Mouse (Mus musculus) thymus, postnatal 36 days (tissue): ENCODE data around the gene D930020B18Rik.

ENCODE experiments used
- DNase-seq, 2 experiments: peaks; one replicate each; pipeline ENCODE4 v3.0.0; 2022; ENCODE audit warnings: mixed read lengths in 2 of 2

The D930020B18Rik gene

DNA sequence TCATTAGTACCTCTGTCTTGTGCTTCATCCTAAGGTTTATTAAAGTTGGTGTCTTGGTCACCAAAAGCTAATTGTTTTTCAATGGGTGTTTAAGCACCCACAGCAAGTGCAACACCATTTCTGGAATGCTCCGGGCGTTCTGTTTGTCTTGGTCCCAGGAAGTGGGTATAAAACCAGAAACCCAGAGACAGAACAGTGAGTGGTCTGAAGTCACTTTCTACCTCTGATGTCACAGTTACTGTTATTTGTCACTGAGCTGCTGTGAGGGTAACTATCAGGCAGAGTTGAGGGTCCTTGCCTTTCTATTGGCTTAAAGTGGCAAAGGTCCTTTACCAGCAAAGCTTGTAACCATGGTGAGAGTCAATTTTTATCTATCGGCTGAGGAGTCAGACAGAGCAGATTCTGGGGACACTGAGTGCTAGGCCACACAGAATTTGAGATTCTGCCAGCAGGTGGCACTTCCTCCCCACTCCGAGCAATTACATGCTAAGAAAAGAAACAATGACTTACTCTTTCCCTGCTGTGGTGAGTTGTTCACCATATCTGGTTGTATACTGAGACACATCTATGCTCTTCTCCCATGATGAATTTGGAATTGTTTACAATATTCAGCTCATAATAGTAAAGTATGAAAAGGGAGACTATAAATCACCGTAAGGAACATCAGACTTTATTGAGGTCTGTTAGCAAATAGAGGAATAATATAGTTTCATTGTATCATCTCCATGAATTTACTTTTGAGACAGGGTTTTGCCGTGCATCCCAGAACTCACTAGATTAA lies 1.0 kb upstream of the D930020B18Rik start:
- peak in 1 of 2 experiments; percentile 13 for DNase-seq

DNA sequence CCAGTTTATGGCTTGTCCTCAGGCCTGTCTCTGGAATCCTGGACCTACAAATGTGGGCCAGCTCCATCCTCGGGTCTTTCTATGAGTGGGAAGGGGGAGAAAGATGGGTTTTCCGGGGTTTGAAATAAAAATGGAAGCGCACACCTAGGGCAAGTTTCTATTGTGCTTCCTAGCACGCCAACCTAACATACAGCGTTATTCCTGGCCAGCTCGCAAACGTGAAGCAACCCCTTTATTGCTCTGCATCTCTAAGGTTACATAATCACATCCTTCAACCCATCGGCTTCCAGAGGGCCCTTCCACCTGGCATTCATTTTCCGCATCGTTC lies 480 bp upstream of the D930020B18Rik start:
- no peak for DNase-seq

DNA sequence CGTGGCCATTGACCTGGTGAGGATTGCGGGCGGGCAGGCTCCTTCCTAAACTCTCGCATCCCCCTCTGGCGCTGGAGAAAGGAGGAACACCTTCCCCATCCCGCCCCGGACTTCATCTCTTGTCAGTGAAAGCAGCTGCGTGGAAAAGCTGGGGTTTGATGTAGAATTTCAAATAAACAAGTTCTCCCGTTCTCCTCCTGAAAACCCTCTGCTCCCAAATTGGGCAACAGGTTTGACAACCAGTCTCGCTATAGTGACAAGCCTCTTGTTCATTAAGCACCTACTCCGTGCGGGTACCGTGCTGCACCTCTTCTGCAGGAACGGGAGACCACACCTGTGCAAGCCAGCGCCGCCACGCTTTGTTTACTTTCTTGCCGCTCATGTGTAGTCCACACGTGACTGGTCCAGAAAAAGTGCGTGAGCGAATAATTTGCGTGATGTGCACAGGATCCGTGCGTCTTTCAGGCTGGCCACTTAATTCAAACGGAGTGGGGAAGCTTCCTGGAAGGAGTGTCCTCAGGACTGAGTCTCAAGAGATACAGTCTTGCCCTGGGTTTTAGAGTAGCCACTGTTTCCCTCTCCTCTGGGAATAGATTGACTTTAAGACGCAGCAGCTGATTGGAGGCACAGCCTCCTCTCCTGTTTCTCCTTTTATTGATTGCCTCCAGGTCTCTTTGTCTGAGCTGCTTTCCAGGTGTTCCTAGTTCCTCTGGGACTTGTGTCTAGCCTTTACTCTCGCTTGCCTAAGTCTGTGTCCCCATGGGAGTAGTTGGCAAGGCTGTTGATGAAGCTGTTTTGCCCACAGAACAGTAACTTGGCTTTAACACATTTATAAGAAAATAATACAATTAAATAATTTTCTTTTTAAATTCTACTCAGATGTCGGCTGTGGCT lies 913 bp downstream of the D930020B18Rik start:
- DNase-seq = no peak

DNA sequence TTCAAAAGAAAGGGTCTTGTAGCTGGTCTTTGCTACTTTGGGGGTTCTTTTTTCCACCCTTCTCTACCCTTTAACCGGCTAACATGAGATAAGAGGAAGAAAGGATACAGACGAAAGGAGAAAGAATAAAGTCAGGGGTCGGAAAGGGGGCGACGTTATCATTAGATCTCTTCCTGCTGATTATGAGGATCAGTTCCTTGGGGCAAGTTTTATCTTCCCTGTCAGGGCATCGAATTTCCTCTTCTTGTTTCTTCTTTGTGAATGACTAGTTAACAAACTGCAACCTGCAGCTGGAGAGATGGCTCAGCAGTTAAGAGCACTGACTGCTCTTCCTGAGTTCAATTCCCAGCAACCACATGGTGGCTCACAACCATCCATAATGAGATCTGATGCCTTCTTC lies 4.9 kb downstream of the D930020B18Rik start:
- DNase-seq = no peak

DNA sequence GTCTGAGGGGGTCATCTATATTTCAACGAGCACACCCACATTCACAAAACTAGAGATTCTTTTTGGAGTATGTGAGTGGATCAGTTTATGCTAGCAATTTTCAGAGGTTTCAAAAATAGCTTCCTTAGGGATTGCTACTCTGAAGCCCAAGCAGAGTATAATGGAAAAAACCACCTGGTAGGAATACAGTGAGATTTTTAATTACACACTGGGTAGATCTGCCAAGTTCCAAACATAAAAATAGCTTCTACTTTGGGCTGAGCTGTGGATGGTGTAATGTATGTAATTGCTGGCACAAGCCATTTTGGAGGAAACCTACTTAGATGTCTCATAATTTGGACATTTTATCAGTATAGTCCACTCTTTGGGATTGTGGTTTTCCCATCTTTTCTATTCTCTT lies 11.7 kb downstream of the D930020B18Rik start:
- no peak for DNase-seq

DNA sequence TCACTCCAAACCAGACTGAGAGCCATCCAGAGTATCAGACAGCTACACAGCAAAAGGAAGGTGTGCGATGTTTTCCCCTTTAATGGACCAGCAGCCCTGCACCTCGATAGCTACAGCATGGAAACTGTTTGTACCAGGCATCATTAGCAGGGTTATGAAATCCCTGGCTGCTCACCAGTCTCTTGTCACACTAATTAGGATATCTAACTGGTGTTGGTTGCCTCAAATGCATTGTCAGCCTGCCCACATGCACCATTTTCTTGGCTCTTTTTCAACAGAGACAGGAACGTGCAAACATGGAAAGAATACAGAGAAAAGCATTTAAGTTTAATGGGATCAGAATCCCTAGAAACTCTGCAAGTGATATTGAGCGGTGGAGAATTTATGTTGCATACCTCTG lies 14.5 kb downstream of the D930020B18Rik start:
- no peak for DNase-seq

DNA sequence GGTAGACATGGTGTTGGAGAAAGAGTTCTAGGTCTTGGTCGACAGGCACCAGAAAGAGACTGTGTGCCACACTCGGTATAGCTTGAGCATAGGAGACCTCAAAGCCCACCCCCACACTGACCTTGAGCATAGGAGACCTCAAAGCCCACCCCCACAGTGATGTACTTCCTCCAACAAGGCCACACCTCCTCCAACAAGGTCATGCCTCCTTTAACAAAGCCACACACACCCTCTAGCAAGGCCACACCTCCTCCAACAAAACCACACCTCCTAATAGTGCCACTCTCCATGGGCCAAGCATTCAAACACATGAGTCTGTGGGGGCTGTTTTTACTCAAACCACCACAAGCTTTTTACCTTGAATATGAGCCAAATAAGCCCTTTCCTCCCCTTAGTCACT lies 21.3 kb downstream of the D930020B18Rik start:
- DNase-seq = no peak

DNA sequence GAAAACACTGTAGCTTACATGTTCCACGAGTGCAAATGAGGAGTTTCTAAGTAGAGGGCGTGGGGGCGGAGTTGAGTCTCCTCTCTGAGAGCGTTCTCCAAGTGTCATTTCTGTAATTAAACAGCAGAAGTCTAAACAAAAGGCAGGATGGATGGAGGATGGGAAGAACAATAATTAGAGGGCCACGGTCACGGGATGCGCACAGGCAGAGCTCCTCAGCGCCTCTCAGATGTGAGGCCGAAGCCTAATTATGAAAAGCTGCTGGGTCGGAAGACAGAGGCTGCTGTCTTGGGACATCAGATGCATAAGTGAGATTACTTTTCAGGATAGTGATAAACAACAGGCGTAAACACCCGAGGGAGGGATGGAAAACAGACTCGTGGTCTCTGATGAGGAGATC lies 22.2 kb downstream of the D930020B18Rik start:
- no peak for DNase-seq

DNA sequence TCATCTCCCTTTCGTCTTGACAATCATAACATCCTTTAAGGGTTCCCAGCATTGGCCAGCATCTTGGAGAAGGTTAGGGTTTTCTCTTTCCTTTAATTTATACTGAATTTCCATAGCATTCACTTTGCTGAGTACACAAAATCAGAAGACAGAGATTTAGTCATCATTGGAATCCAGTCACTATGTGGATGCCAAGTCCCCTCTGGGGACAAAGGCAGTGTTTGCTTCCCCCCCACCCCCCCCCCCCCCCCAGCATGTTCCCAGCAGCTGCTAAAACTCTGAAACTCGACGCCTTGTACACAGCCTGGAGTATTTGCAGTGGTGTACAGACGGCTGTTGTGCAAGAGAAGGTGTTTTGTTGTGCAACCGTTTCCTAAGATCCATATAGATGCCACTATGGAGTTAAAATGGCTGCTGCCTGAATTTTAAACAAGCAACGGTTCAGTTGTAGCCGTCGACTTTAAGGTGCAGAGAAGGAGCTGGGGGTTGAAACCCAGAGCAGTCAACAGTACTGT lies 24.3 kb downstream of the D930020B18Rik start:
- no peak for DNase-seq

DNA sequence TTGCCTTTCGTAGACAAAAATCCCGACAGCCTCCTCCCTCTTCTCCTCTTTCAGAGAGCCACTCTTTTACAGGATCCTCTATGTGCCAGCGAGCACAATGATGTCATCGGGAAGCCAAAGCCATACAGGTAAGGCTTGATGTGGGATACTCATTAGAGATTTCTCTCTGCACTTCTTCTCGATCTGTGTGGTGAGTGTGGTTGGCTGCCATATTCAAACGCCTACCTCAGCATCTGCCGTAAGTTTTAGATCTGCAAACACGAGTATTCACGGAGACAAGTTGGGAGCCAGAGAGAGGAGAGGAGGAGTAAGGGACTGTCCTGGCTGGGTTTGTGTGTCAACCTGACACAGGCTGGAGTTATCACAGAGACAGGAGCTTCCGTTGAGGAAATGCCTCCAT lies 27.7 kb downstream of the D930020B18Rik start:
- DNase-seq = no peak

DNA sequence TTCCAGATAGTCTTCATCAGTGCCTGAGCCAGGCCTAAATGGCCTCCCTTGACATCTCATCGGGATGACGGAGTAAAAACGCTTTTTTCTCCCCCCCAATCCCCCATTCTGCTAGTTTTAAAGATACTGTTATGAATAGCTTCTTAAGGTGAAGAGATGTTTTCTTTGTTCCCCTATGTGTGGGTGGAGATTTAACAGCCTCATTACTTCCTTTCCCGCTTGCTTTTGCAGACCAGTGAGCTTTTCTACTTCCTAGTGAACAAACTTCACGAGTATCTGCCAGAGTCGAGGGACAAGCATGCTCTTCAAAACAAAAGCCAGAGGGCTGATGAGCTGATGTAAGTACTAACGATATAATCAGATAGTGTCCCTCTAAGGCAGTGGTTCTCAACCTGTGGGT lies 35.6 kb downstream of the D930020B18Rik start:
- DNase-seq = no peak

DNA sequence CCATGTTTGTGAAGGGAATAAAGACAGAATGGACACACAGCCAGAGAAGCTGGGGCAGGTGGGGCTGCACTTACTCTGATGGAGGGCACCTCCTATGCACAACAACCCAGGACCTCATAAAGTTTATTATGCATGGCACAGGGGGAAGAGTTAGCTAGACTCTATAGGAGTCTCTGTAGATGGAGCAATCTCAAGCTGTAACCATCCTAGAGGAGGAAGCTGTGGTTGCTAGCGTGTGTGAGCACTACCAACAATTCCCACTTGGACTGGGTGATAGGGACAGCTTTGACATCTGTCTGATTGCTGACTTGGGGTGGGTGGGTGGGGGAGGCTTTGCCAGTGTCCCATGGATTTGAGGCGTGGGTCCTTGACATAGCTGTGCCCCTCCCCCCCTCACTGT lies 39.5 kb downstream of the D930020B18Rik start:
- DNase-seq = no peak

DNA sequence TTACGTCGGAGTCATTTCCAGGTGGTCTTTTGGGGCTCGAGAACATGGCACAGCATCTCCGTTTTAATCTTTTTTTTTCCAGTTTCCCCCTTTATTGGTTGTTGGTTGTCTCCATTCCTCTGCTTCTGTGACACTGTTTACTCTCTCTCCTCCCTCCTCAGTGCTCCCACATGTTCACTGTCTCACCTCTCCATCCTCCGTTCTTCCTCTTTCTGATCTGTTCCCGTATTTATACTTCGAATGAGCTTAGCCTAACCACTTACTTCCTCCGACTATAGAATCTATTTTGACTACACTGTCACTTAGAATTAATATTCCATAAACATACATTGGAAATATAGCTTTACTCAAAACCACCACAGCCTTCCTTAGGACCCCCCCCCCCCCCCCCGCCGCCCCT lies 41.2 kb downstream of the D930020B18Rik start:
- DNase-seq = no peak

DNA sequence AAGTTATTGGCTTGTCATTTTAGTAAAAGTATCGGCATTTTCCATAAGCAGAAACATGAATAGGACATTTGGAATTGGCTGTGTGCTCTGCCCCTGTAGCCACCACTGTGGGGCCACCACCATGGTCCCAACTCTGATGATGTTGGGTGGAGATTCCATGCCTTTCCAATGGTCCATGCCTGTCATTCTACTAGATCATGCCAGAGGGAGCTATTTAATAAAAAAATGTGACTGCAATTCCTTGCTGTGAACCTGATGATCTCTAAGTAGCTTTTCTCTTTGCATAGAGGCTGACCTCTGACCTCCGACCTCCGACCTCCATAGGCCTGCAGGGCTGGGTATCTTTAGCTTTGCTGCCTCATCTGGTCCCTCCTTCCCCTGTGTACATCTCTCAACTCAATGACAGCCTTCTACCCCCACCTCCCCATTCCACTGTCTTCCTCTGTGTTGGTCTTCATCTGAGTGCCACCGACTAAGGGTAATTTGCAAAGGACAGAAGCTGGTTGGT lies 44.8 kb downstream of the D930020B18Rik start:
- DNase-seq = no peak

DNA sequence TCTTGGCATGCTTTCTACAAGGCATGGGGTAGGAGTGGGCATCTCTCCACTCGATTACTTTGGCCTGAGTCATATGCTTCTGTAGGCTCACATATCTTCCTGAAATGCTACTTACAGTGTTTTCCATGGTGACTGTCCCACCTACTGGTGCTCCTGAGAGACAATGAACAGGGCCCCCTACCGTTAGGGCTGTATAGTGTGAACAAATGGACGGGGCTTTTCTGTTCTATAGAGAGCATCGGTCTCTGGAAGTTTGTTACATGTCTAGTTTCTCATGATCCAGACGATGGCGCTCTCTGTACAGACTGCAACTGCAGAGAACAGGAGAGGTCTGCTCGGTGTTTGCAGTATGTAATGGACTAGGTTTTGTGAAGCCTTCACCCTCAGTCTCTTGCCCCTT lies 46.1 kb downstream of the D930020B18Rik start:
- no peak for DNase-seq

DNA sequence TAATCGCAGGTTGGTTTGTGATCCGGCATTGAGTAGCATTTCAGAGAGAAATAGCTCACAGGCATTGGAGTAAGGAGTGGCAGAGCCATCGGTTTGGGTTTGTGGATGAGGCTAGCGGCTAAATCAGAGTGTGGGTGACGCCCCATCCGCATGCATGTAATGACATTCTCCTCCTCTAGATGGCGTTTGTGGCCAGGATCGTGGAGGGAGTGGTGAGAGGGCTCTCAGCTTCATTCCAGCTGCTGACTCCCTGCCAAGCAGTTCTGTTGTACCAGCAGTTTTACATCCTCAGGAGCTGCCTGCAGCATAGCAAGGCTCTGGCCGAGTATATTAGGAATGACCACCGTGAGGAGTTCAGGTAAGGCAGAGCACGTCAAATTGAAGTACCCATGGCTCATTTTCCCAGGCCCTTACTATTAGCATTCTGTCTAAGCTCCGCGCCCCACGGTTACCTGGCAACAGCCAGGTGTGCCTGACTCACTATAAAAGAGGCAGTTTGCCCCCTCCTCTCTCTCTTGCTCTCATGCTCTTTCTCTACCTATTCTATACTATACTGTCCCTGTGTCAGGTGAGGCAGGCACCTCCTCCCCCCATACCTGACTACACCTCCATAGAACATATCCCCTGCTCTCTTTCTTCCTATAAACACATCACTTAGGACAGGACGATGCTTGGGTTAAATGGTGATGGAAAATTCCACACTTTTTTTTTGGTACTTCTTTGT lies 48.4 kb downstream of the D930020B18Rik start:
- no peak for DNase-seq

DNA sequence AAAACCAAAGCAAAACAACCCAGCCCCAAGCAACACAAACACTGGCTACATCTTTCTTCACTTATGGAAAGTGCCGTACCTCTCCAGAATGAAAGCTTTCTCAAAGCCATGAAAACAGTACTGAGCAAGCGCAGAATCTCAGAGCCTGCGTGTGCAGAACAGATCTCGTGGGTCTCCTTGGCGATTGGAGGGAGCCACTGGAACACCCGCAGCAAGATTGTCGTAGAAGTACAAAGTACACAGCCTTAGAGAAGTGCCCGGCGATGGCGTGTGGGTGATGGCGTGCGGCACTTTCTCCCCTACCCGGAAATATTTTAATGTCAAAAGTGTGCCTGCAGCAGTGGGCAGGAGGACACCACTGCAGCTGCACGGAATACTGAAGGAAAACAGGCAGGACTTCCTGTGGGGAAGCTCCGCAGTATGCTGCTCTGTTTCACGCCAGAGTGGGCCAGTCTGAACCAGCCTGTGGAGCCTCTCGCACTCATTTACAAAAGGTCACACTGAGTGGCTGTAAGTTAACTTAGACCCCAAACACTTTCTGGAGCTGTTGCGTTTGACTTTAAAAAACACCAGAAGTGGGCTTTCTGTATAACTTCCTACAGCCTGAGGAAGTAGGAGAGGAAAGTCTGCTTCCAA lies 51.7 kb downstream of the D930020B18Rik start:
- DNase-seq = no peak

DNA sequence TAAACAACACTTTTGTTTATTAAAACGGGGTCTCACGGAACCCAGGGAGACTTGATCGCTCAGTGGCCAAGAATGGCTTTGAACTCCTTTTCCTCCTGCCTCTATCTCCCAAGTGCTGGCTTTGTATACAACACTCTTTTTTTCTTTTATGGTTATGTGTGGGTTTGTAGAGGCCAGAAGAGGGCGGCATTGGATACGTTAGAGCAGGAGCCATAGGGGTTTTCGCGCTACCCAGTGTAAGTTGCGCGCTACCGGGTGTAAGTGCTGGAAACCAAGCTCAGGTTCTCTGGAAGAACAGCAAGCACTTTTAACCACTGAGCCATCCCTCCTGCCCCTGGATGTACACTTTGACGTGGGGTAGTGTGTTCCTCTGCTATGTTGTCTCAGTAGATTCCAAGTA lies 53.2 kb downstream of the D930020B18Rik start:
- DNase-seq = no peak

DNA sequence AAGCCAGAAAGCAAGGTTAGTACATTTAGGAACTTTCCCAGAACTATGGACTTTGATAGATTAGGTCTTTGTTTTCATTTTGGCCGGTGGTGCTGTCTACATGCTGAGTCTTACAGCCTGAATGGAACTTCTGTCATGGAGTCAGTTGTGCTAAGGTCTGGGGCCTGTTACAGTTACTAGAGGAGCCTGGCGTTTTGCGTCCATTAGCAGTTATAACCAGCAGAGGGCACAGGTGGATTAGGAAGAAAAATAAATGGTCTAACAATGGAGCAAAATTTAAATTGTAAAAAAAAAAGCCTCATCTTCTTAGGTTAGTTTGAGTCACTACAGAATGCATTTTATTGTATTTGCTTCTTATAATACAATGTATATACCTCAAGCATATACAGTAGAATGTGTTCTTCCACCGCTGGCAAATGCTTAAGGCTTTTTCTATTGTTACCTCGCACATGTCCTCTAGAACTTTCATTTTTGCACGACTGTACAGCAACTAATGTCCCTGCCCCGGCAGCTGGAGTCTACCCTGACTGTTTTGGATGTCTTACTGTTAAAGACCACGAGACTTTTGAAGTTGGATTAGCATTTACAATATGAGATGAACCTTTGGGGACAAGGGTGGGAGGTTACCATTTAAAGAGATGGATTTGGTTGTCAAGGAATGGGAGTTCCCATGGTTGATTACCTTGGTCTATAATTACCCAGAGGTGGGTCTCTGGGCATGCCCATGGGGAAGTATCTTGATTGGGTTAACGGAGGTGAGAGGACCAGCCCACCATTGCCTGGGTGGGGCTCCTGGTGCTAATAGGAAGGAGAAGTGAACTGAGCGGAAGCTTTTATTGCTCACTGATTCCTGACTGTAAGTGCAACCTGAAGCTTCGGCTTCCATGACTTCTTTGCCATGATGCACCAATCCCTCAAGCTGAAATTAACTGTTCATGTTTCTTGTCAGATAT lies 60.2 kb downstream of the D930020B18Rik start:
- peak in 1 of 2 experiments; percentile 12 for DNase-seq

DNA sequence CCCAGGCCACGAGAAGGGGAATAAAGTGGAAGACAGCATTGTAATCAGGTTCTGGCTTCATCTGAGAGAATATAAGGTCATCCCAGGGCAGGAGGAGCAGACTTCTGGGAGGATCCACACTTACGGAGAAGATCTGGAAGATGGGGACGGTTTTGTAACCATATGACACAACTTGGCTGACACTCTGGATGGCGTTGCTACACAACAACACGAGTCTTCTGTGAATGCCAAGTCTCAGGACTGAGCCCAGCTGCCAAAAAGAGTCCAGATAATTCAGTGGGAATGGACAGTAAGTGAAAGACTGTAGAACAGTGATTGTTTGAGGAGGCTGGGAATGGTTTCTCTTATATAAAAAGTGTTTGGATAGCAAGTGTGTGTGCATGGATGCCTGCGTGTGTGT lies 62.2 kb downstream of the D930020B18Rik start:
- DNase-seq = no peak

DNA sequence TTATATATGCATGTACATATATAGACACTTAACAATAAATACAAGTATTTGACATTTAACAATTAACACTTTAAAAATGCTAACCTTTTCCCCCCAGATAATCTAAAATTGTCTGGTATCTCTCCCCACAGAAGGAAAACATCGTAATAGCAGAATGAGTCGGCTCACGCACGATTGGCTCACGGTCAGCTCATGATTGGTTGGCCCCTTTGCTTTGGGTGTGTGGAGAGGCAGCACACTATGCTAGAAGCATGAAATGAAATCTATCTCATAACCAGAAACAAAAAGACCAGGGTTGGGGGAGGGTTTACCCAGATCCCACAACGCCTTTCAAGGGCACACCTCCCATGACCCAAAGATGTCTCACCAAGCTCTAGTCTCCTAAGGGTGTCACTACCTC lies 63.5 kb downstream of the D930020B18Rik start:
- DNase-seq = no peak
